Mouse (Mus musculus) heart, adult 8-10 months (tissue): ENCODE measurements around the gene Ddb1. TPM values are rescaled to one million over a fixed set of nuclear protein-coding genes. Genes with fewer than 3 reads are reported as not detected.
"Not testable (repeated sequence)": the region's sequence is repeated elsewhere in the genome, so short reads cannot be mapped to it uniquely, and the experiment has no call there.

Experiments used
- DNase-seq: peaks from one replicate; pipeline ENCODE4 v3.0.0; 2022; ENCODE audit warnings: low spot score
- total RNA-seq, 4 experiments: library from RNA; stranded (reverse); gene quantifications; 2 replicates each; pipeline ENCODE4 v1.2.4; 2022

Ddb1 gene
- 100 to 1,000 TPM; 132 to 146 (median 139) TPM for total RNA-seq

DNA sequence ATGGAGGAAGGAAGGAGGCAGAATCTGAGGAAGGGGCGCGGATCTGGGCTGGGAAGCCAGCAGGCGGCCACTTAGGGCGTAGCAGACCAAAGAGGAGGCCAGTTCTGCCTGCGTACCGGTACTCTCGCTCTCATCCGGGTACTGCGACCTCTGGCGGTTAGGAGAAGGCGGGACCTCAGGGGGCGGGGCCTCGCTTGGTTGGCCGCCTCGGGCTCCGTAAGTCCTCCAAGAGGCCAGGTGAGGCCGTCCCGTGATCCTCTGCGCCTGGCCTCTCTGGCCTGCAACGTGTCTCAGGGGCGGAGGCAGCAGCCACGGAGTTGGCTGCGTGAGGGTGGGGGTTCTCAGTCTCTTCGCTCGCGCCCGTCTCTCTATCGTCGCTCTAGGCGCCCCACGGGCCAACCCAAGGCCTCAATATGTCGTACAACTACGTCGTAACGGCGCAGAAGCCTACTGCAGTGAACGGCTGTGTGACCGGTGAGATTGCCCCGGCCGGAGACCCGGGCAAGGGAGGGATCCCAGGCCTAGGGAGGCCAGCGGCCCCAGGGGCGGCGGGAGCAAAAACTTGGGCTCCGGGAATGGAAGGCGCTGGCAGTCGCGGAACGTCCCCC is at the start of gene Ddb1, which contains the start of gene Tkfc:
Ddb1 (plus strand) TSS at position 35 of the 608 bp plus-strand sequence.
Tkfc (minus strand) TSS at position 362 of the 608 bp plus-strand sequence.
- peak; percentile 99 for DNase-seq

GRCm38 (mm10) chr19:10555624-10556510 is 49.3 kb upstream of the Ddb1 start, which contains the start of gene Tmem216:
Gene Tmem216 (minus strand): TSS chr19:10556238.
- peak; percentile 81 for DNase-seq

DNA sequence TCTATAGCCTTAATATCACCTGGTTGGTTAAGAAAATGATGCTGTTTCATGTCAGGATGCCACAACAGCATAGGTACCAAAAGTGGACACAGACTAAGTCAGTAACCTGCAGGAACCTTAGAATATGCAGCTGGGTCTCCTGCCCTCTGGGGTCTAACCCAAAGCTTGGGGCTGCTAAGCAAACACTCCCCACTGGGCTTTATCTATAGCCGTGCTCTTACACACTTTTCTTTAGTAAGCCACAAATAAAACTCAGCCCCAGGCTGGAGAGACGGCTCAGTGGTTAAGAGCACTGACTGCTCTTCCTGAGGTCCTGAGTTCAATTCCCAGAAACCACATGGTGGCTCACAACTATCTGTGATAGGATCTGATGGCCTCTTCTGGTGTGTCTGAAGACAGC is 48.1 kb upstream of the Ddb1 start:
- no peak for DNase-seq

DNA sequence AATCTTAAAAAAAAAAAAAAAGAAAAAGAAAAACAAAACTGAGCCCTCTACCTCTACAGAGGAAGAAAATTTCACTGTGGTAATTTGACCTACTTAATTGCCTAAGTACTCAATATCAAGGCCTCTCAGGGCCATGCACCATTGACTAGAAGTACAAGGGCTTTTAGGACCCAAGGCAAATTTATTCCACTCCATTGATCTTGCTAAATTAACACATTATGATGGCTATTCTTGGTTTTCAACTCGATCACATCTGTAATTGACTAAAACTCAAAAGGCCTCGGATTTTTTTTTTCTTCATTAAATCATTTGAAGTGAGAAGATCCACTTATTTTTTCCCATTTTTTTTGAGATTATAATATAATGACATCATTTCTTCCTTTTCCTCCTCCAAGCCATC is 47.7 kb upstream of the Ddb1 start:
- no peak for DNase-seq

DNA sequence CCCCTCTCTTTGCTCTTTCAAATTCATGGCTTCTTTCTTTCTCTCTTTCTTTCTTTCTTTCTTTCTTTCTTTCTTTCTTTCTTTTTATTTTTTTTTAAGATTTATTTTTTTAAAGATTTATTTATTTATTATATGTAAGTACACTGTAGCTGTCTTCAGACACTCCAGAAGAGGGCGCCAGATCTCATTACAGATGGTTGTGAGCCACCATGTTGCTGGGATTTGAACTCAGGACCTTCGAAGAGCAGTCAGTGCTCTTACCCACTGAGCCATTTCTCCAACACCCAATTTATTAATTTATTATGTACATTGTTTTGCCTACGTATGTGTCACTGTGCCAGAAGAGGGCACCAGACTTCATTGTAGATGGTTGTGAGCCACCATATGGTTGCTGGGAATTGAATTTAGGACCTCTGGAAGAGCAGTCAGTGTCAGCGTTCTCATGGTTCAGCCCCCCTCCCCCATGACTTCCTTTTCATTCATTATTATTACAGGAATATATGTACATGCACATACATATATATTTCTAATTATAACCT is 47.2 kb upstream of the Ddb1 start:
- DNase-seq: not testable (repeated sequence)

GRCm38 (mm10) chr19:10560108-10560507 is 45.0 kb upstream of the Ddb1 start:
- DNase-seq: peak; percentile 21

- DNase-seq: peak; percentile 73
Measured at GRCm38 (mm10) chr19:10561558-10562314, 43.4 kb upstream of the Ddb1 start.

DNA sequence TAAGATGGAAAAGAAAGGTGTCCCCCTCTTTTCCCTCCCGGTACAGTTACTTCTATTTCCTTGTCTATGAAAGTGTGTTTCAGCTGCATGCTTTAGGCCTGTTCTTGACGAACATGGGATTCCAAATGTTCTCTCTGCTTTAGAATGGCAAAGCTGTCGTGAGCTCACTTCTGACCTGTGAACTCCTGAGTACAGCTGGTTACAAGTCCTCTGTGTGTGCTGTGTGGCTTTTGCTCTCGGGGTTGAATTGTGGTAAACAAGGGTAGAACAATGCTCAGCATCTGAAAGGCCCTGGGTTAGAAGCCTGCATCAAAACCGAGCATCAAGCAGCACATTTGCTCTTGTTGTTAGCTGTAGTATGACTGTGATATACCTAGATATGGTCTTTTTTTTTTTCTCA is 42.8 kb upstream of the Ddb1 start:
- no peak for DNase-seq

DNA sequence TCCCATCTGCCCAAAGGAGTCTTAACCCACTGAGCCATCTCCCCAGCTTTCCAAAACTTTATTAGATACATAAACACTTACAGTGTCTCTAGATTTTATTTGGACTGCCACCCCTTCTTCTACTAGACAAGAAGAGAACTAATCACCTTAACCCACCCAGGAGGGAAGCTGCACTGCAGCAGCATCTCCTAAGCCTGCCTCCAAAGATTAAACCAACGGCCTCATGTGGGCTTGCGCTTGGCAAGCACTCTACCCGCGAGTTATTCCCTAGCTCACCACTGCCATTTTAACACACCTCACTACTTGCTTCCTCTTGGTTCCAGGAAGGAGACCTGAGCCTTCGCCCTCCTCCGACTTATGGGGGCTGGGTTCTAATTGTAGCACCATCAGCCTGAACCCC is 40.8 kb upstream of the Ddb1 start:
- no peak for DNase-seq

DNA sequence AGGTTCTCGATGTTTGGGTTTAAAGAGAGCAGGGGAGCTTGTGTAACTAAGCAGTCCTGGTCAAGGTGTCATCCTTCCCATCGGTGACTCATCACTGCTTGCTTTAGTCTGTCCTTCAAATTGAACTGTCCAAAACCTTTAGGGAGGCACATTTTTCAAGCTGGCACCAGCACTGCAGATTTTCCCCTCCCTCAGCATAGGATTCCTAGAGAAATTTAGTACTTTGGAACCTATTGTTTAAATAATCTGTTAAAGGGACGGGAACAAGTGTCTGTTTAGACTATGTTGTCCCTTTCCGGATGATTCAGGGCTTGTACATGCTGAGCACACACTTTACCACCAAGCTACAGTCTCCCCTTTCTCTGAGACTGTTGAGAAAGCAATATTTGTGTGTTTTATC is 39.9 kb upstream of the Ddb1 start:
- no peak for DNase-seq

DNA sequence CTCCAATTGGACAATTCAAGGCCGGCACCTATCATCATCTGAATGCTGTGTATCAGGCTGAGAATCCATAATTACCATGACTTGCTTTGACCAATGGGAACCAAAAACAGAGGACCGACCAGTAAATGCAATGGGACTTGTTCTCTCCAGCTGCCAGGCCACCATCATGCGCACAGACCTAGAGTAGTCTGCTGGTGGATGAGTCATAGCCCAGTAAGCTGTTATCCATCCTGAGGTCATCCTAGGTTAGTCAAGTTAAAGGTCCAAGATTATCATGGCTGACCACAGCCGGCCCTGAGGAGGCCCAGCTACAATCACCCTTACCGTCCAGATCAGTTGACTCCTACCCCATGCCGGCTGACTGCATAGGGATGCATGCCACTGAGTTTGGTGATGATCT is 35.5 kb upstream of the Ddb1 start:
- DNase-seq: no peak

GRCm38 (mm10) chr19:10576690-10577561 is 28.2 kb upstream of the Ddb1 start, which contains the start of the genes Cyb561a3 and Tmem138:
Gene Cyb561a3 (plus strand): TSS chr19:10577172.
Gene Tmem138 (minus strand): TSS chr19:10577362.
- DNase-seq: peak; percentile 95

- no peak for DNase-seq
Measured at GRCm38 (mm10) chr19:10580102-10580501, 25.0 kb upstream of the Ddb1 start.

DNA sequence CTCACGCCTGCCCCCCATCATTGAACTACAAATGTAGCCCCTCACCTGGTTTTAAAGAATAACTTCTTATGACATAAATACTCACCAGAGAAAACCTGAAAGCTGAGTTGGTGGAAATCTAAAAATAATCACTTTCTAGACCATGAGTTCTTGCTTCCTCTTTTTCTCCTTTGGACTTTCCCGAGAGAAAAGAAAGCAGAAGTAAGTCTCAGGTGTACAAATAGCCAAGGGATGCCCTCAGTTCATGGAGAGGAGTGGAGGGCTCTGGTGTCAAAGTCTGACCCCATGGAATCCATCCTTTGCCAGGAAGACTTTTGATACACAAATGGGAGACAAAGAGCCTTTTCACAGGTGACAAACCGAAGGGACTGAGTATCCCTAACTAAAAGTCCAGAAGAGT is 24.4 kb upstream of the Ddb1 start:
- DNase-seq: no peak

DNA sequence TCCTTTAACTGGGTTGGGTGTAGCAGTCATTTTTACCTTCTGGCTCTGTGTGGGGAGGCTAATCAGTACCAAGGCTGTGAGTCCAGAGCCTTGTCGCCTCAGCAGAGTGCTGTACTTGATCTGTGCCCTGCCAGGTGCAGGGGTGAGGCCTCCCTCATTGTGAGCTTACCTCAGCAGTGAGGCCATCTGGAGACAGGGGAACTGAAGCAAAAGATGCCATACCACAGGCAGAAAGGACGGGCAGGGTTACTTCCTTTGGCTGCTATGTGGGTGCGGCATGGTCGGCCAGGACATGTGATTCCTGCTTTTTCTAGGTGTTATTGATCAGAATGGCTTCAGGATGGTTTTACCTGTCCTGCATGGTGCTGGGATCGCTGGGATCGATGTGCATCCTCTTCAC is 23.1 kb upstream of the Ddb1 start:
- DNase-seq: no peak

DNA sequence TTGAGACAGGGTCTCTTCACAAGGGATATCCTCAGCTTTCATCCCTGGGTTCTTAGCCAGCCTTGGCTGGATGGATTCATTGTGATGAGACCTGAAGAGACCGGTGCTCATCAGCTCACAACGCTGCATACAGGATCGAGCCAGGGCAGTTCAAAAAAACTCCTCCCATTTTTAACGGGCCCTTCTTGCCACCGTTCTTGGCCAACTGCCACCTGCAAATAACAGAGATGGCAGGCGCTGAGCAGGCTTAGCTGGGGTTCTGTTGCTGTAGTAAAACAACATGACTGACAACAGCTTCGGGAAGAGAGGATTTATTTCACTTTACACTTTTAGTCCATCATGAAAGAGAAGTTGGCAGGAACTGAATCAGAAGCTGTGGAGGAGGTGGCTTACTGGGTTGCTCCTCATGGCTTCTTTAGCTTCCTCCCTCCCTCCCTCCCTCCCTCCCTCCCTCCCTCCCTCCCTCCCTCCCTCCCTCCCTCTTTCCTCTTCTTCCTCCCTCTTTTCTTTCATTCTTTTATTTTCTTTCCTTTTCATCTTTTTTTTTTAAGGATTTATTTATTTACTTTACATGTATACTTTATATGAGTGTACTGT is 21.5 kb upstream of the Ddb1 start:
- no peak for DNase-seq

DNA sequence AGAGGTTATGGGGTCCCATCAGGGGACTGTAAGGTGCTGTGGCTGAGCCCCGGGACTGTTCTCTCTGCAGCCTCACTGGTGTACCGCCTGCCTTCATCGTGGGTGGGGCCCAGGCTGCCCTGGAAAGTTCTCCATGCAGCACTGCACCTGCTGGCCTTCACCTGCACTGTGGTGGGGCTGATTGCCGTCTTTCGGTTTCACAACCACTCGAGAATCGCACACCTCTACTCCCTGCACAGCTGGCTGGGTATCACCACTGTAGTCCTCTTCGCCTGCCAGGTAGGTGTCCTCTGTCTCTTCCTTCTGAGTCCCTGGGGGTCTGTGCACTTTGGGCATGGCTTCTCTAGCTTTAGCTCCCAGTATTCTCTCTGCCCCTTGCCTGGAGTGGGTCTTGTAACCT is 20.0 kb upstream of the Ddb1 start:
- no peak for DNase-seq

- DNase-seq: no peak
Measured at GRCm38 (mm10) chr19:10587231-10587630, 17.9 kb upstream of the Ddb1 start.

GRCm38 (mm10) chr19:10589127-10589857 is 15.8 kb upstream of the Ddb1 start:
- DNase-seq: no peak

DNA sequence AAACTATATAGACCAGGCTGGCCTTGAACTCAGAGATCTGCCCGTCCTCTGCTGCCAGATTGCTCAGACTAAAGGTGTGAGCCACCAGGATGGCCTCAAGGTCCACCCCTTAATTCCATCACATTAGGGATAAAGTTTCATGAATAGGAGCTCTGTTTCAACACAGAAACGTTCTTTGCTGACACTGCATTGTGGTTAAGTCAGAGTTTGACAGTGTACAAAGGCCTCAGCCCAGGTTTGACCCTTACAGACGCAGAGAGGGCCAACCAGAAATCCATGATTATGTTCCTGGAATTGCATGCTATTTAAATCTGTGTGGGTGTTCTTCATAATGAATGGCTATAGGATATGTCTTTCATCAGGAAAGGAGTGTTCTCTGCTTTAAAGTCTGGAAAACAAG is 14.8 kb upstream of the Ddb1 start:
- DNase-seq: no peak
